Mouse (Mus musculus) MEL (cell line): ENCODE measurements around the gene Rhpn2. TPM values are rescaled to one million over a fixed set of nuclear protein-coding genes. Genes with fewer than 3 reads are reported as not detected.

ENCODE experiments used
- DNase-seq: peaks from one replicate; pipeline ENCODE4 v3.0.0; 2011; ENCODE audit warnings: low read depth, low spot score
- H3K27ac ChIP-seq: 2 replicates; pipeline ENCODE4 v1.5.1; 2012; ENCODE audit warnings: low read depth, mild to moderate bottlenecking, control low read depth, low read length, moderate library complexity; ENCODE audit not compliant: control insufficient read depth
- H3K27me3 ChIP-seq, 2 experiments: fragments of 150-350 bp in 1 of 2; sonication (generic) in 1 of 2; 2 replicates each; pipeline ENCODE4 v1.6.1; 2012; ENCODE audit warnings: low read length in 2 of 2, mild to moderate bottlenecking in 2 of 2, improper control_type of control experiment in 1 of 2, moderate library complexity in 1 of 2; ENCODE audit not compliant: insufficient read depth in 2 of 2, control insufficient read depth in 1 of 2
- H3K36me3 ChIP-seq, 2 experiments: 2 replicates each; pipeline ENCODE4 v1.6.1; 2012 to 2014; ENCODE audit warnings: low read length in 2 of 2, improper control_type of control experiment in 1 of 2, inconsistent platforms in 1 of 2, mild to moderate bottlenecking in 1 of 2; ENCODE audit not compliant: insufficient read depth in 2 of 2, control insufficient read depth in 1 of 2
- H3K4me1 ChIP-seq, 2 experiments: fragments of 150-350 bp in 1 of 2; sonication (generic) in 1 of 2; 2 replicates each; pipeline ENCODE4 v1.6.1; 2012; ENCODE audit warnings: low read length in 2 of 2, improper control_type of control experiment in 1 of 2, mild to moderate bottlenecking in 1 of 2; ENCODE audit not compliant: insufficient read depth in 2 of 2, control insufficient read depth in 1 of 2
- H3K4me3 ChIP-seq, 2 experiments: fragments of 150-350 bp in 1 of 2; sonication (generic) in 1 of 2; 2 replicates each; pipeline ENCODE4 v1.5.1; 2012; ENCODE audit warnings: low read depth in 2 of 2, low read length in 2 of 2, mild to moderate bottlenecking in 2 of 2, moderate library complexity in 2 of 2, control low read depth in 1 of 2, improper control_type of control experiment in 1 of 2; ENCODE audit not compliant: control insufficient read depth in 1 of 2, insufficient read depth in 1 of 2
- H3K79me2 ChIP-seq: 2 replicates; pipeline ENCODE4 v1.6.1; 2012; ENCODE audit warnings: mild to moderate bottlenecking, low read length, moderate library complexity; ENCODE audit not compliant: control insufficient read depth, poor library complexity, insufficient read depth
- H3K9ac ChIP-seq: 2 replicates; pipeline ENCODE4 v1.6.1; 2012; ENCODE audit warnings: low read depth, mild to moderate bottlenecking, control low read depth, low read length, moderate library complexity; ENCODE audit not compliant: control insufficient read depth, poor library complexity, severe bottlenecking
- H3K9me3 ChIP-seq: fragments of 150-350 bp; sonication (generic); replicated peaks from 2 replicates; pipeline ENCODE4 v1.6.1; 2012; ENCODE audit warnings: mild to moderate bottlenecking, low read length, improper control_type of control experiment, moderate library complexity; ENCODE audit not compliant: insufficient read depth
- CHD1 ChIP-seq: IDR thresholded peaks from 2 replicates; pipeline ENCODE4 v1.6.1; 2012; ENCODE audit warnings: low read depth, mild to moderate bottlenecking, inconsistent platforms, low read length, improper control_type of control experiment
- CTCF ChIP-seq, 3 experiments: IDR thresholded peaks in 2 of 3; conservative IDR thresholded peaks in 1 of 3; 2 replicates each; pipeline ENCODE4 v1.5.1; 2011 to 2012; ENCODE audit warnings: low read length in 3 of 3, low read depth in 2 of 3, mild to moderate bottlenecking in 2 of 3, improper control_type of control experiment in 1 of 3, inconsistent platforms in 1 of 3, mixed read lengths in 1 of 3, moderate library complexity in 1 of 3; ENCODE audit not compliant: control insufficient read depth in 1 of 3, insufficient read depth in 1 of 3, poor library complexity in 1 of 3, severe bottlenecking in 1 of 3
- E2F4 ChIP-seq: IDR thresholded peaks from 2 replicates; pipeline ENCODE4 v1.6.1; 2011; ENCODE audit warnings: low read depth, low read length, improper control_type of control experiment, borderline replicate concordance
- ELF1 ChIP-seq: IDR thresholded peaks from 2 replicates; pipeline ENCODE4 v1.6.1; 2014; ENCODE audit warnings: low read depth, mild to moderate bottlenecking, inconsistent platforms, low read length, improper control_type of control experiment, moderate library complexity
- MAX ChIP-seq: IDR thresholded peaks from 2 replicates; pipeline ENCODE4 v1.6.1; 2011; ENCODE audit warnings: low read length, improper control_type of control experiment
- MYC ChIP-seq: IDR thresholded peaks from 2 replicates; pipeline ENCODE4 v1.6.1; 2011; ENCODE audit warnings: low read depth, mild to moderate bottlenecking, low read length, improper control_type of control experiment, moderate library complexity
- NELFE ChIP-seq: IDR thresholded peaks from 2 replicates; pipeline ENCODE4 v1.6.1; 2011; ENCODE audit warnings: low read depth, low read length, improper control_type of control experiment
- NRF1 ChIP-seq: IDR thresholded peaks from 2 replicates; pipeline ENCODE4 v1.6.1; 2014; ENCODE audit warnings: low read depth, mild to moderate bottlenecking, inconsistent platforms, low read length, improper control_type of control experiment, moderate library complexity; ENCODE audit not compliant: poor library complexity, insufficient read depth, severe bottlenecking
- POLR2A ChIP-seq, 2 experiments: IDR thresholded peaks; 2 replicates each; pipeline ENCODE4 v1.6.1; 2011 to 2012; ENCODE audit warnings: low read length in 2 of 2, mild to moderate bottlenecking in 2 of 2, control low read depth in 1 of 2, improper control_type of control experiment in 1 of 2, low read depth in 1 of 2, moderate library complexity in 1 of 2; ENCODE audit not compliant: control insufficient read depth in 1 of 2, insufficient read depth in 1 of 2, poor library complexity in 1 of 2
- POLR2AphosphoS2 ChIP-seq: IDR thresholded peaks from 2 replicates; pipeline ENCODE4 v1.6.1; 2011; ENCODE audit warnings: low read length, improper control_type of control experiment
- POLR2AphosphoS5 ChIP-seq: IDR thresholded peaks from 2 replicates; pipeline ENCODE4 v1.6.1; 2012; ENCODE audit warnings: low read depth, borderline replicate concordance, mild to moderate bottlenecking, inconsistent platforms, low read length, moderate library complexity, mixed read lengths
- RCOR1 ChIP-seq: IDR thresholded peaks from 2 replicates; pipeline ENCODE4 v1.6.1; 2012; ENCODE audit warnings: low read depth, mild to moderate bottlenecking, inconsistent platforms, low read length, improper control_type of control experiment
- SIN3A ChIP-seq: IDR thresholded peaks from 2 replicates; pipeline ENCODE4 v1.6.1; 2012; ENCODE audit warnings: low read length, improper control_type of control experiment, inconsistent platforms
- TBP ChIP-seq: IDR thresholded peaks from 2 replicates; pipeline ENCODE4 v1.8.0; 2011; ENCODE audit warnings: low read depth, low read length, improper control_type of control experiment
- TCF12 ChIP-seq: IDR thresholded peaks from 2 replicates; pipeline ENCODE4 v1.6.1; 2014; ENCODE audit warnings: low read depth, mild to moderate bottlenecking, inconsistent platforms, low read length, improper control_type of control experiment, moderate library complexity
- UBTF ChIP-seq: IDR thresholded peaks from 2 replicates; pipeline ENCODE4 v1.6.1; 2012; ENCODE audit warnings: low read depth, mild to moderate bottlenecking, inconsistent platforms, low read length, improper control_type of control experiment, moderate library complexity, borderline replicate concordance; ENCODE audit not compliant: insufficient read depth
- USF1 ChIP-seq: IDR thresholded peaks from 2 replicates; pipeline ENCODE4 v1.6.1; 2014; ENCODE audit warnings: low read depth, mild to moderate bottlenecking, inconsistent platforms, low read length, improper control_type of control experiment, moderate library complexity
- USF2 ChIP-seq, 2 experiments: IDR thresholded peaks; 2 replicates each; pipeline ENCODE4 v1.6.1; 2011 to 2012; ENCODE audit warnings: improper control_type of control experiment in 2 of 2, low read length in 2 of 2, borderline replicate concordance in 1 of 2, inconsistent platforms in 1 of 2, low read depth in 1 of 2, mild to moderate bottlenecking in 1 of 2; ENCODE audit not compliant: insufficient read depth in 1 of 2
- ZC3H11A ChIP-seq: IDR thresholded peaks from 2 replicates; pipeline ENCODE4 v1.6.1; 2012; ENCODE audit warnings: low read depth, mild to moderate bottlenecking, inconsistent platforms, low read length, improper control_type of control experiment
- ZKSCAN1 ChIP-seq: IDR thresholded peaks from 2 replicates; pipeline ENCODE4 v1.6.1; 2012; ENCODE audit warnings: low read depth, mild to moderate bottlenecking, inconsistent platforms, low read length, improper control_type of control experiment, moderate library complexity
- ZNF384 ChIP-seq: IDR thresholded peaks from 2 replicates; pipeline ENCODE4 v1.6.1; 2012; ENCODE audit warnings: low read depth, mild to moderate bottlenecking, inconsistent platforms, low read length, improper control_type of control experiment
- polyA plus RNA-seq, 2 experiments: library from polyadenylated mRNA; stranded (reverse) in 1 of 2; unstranded in 1 of 2; fragments of >175 nt in 1 of 2; fragments of >200 nt in 1 of 2; gene quantifications; 2 replicates each; pipeline versions ENCODE4 v1.2.1 to v1.2.4; 2012; ENCODE audit warnings: low replicate concordance in 2 of 2, low read depth in 1 of 2; ENCODE audit not compliant: insufficient read length in 2 of 2, insufficient read depth in 1 of 2, missing spikeins in 1 of 2
- total RNA-seq: library from RNA; depleted of rRNA; stranded (reverse); fragments of 300-350 nt; gene quantifications from 2 replicates; pipeline ENCODE4 v1.2.3, GENCODE M21; 2012

The Rhpn2 gene
- total and polyA plus RNA-seq, 3 experiments: 0.58 to 1.2 TPM; not detected in 1

DNA sequence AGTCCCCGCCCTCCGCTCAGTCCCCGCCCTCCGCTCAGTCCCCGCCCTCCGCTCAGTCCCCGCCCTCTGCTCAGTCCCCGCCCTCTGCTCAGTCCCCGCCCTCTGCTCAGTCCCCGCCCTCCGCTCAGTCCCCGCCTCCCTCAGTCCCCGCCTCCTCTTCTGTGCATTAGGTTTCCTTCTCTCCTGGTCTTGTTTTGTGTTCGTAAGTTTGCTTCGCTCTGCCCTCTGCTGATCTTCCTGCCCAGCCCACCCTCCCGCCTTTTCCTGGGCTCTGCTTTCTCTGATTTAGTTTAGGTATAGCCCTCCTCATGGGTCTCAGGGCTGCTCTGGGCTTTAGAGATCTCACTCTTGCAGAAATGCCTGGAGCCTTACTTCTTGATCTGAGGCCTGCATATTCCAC is 47.9 kb downstream of the Rhpn2 start:
- no peaks in the 10 kb centered on the region for H3K27me3 ChIP-seq
- peak overlapping the region; percentile 40 to 54 for H3K4me3 ChIP-seq
- no peaks in the 10 kb centered on the region for H3K79me2 ChIP-seq
- no peaks in the 10 kb centered on the region for H3K9me3 ChIP-seq
- peaks cover 0 to 10% of the 10 kb centered on the region in 2 experiments; a peak in 2 of 4 replicates for H3K36me3 ChIP-seq
- H3K4me1 ChIP-seq: peaks cover 11 to 33% of the 10 kb centered on the region in 2 experiments
- DNase-seq: peak; percentile 64
- no peak overlapping the region for H3K27ac ChIP-seq
- H3K9ac ChIP-seq: peak overlapping the region; percentile 49
- TF ChIP-seq MAX (no peak), SIN3A (peak; percentile 27; the same call in 1 of the 2 replicates)

DNA sequence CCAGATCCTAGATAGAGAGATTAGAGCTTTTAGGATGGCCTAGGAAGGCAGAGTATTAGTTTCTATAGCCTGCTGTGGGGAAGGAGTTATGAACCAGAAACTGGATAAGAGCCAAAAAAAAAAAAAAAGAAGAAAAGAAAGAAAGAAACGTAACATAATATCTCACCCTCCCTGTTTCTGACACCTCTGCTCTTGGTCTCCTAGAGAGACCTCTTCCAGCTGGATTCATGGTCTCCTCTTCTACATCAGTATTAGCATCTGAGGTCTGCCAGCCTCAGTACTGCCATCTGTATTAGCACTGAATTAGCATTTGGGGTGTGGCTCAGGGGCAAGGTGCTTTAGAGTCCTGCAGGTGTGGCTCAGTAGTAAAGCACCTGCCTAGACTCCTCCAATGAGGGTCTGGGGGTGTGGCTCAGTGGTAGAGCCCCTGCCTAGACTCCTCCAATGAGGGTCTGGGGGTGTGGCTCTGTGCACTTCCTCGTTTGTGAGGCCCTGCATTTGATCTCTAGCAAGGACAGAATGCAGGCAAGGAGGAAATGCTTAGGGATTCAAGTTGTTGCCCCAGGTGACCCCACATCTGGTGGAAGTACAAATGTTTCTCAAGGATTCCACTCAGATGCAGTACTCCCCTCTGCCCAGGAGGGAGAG is 48.9 kb downstream of the Rhpn2 start:
- H3K79me2 ChIP-seq: no peaks in the 10 kb centered on the region
- H3K4me1 ChIP-seq: peaks cover 11 to 33% of the 10 kb centered on the region in 2 experiments
- H3K9ac ChIP-seq: no peak overlapping the region
- TF ChIP-seq MYC: no peak
- 0 out of 2 replicates have a peak, but pooled peaks have one; percentile 38 for TF ChIP-seq TBP
- no peak for TF ChIP-seq NRF1
- TF ChIP-seq CTCF (IDR thresholded peaks at IDR 0.05 in 2 of 3, conservative IDR thresholded peaks at IDR 0.05 in 1 of 3; ENCODE audit: control insufficient read depth in 1 of 3, insufficient read depth in 1 of 3, low read depth in 2 of 3, low read length in 3 of 3, poor library complexity in 1 of 3, severe bottlenecking in 1 of 3): no peak
- TF ChIP-seq MAX: no peak
- TF ChIP-seq POLR2A (IDR thresholded peaks at IDR 0.05; ENCODE audit: control insufficient read depth in 1 of 2, insufficient read depth in 1 of 2, low read depth in 1 of 2, low read length in 2 of 2, poor library complexity in 1 of 2): peak in 1 of 2 experiments; percentile 62; a peak in 2 of 4 replicates
- no peak for TF ChIP-seq UBTF
- TF ChIP-seq TCF12: no peak; the same call in 1 of the 2 replicates
- TF ChIP-seq ZC3H11A: no peak
- TF ChIP-seq NELFE: peak; percentile 67
- 0 out of 2 replicates have a peak, but pooled peaks have one; percentile 33 for TF ChIP-seq POLR2AphosphoS2
- no peak for TF ChIP-seq CHD1
- no peak for TF ChIP-seq E2F4
- no peak for TF ChIP-seq ZKSCAN1
- no peak for TF ChIP-seq RCOR1
- TF ChIP-seq USF1: peak; percentile 81
- no peak for TF ChIP-seq POLR2AphosphoS5
- TF ChIP-seq ZNF384: peak; percentile 84; the same call in 1 of the 2 replicates
- TF ChIP-seq USF2 (IDR thresholded peaks at IDR 0.05; ENCODE audit: borderline replicate concordance in 1 of 2, insufficient read depth in 1 of 2, low read depth in 1 of 2, low read length in 2 of 2): 0 out of 4 replicates have a peak, but pooled peaks of 1 of the 2 experiments have one; percentile 28
- TF ChIP-seq SIN3A: no peak
- TF ChIP-seq ELF1: peak; percentile 79; the same call in 1 of the 2 replicates
- peaks cover 0 to 10% of the 10 kb centered on the region in 2 experiments; a peak in 2 of 4 replicates for H3K36me3 ChIP-seq
- peak overlapping the region in 1 of 2 experiments; percentile 59; a peak in 2 of 4 replicates for H3K4me3 ChIP-seq
- peak; percentile 76 for DNase-seq
- no peaks in the 10 kb centered on the region for H3K27me3 ChIP-seq
- no peaks in the 10 kb centered on the region for H3K9me3 ChIP-seq
- H3K27ac ChIP-seq: no peak overlapping the region
